Mouse (Mus musculus) small intestine, adult 2 months (tissue): ENCODE measurements around the gene Lrrc17.

Experiments
- CTCF ChIP-seq: fragments of 200-500 bp; IDR thresholded peaks from 2 replicates; pipeline ENCODE4 v1.5.1; 2012; ENCODE audit warnings: low read depth, mild to moderate bottlenecking, control low read depth, inconsistent platforms, low read length, moderate library complexity, mixed read lengths; ENCODE audit not compliant: insufficient replicate concordance, insufficient read length; ENCODE audit errors: extremely low read depth
- POLR2A ChIP-seq: fragments of 200-500 bp; IDR thresholded peaks from 2 replicates; pipeline ENCODE4 v1.6.1; 2012; ENCODE audit warnings: low read depth, mild to moderate bottlenecking, control low read depth, inconsistent platforms, low read length, moderate library complexity

- TF ChIP-seq POLR2A (no peak), CTCF (no peak)
Measured at GRCm38 (mm10) chr5:21610996-21611395, 67.6 kb downstream of the Lrrc17 start.
